Mouse (Mus musculus): ENCODE results near the gene Lif.

Lif gene

DNA sequence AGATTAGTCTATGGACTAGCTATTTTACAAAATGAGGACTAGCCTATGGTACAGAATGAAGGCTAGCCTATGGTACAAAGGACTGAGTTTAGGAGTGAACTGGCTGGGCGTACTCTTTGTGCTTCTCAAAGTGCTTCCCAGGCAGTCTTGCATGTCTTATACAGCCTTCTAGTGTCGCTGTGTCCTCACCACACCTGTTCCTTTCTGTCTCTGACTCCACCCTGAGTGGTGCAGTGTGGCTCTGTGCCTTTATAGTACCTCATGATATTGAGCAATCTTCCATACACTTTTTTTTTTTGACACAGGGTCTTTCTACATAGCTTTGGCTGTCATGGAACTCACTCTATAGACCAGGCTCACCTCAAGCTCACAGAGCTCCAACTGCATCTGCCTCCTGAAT lies 25.9 kb upstream of the Lif start:
- no peak for DNase-seq (ENCODE audit: low spot score)

DNA sequence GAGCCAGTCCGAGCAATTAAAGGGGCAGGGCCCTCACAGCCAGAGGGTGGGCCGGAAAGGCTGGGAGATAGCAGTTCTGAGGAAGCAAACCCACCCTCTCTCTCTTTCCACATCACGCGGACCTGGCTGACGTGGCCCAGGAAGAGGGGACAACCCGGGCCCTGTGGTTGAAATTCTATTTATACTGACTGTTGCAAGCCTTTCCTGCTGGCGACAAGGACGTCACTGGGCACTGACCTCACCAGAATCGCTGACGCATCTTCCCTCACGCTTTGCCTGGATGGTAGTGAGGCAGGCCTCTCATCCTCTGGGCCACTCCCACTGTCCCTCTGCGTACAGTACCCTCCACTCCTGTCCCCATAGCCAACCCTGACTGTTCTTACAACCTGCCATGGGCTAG lies 24.7 kb upstream of the Lif start:
- no peak for DNase-seq (ENCODE audit: low spot score)

DNA sequence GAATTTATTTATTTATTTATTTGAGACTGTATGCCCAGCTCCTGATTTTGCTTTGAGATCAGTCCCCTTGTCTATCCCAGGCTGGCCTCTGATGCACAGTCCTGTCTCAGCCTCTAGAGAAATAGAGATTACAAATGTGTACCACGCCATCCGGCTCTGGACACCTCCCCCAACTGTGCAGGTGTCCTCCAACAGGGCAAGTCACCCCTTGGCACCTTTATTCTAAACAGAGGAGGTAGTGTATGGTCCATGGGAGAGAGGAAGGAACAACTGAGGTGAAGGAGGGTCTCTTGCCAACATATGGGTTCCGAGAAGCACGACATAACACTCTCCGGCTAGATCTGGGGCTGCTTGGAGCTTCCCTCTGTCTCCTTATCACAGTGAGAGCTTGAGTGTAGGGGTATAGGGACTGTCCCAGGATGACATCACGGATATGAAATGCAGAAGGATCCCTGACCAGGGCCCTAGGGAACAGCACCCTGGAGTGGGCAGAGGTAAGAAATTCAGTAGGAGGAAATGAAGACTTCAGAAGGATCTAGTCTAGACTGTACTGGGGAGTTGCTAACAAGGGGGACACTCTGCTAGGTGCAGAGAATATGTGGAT lies 22.2 kb upstream of the Lif start:
- DNase-seq (ENCODE audit: low spot score) = no peak

DNA sequence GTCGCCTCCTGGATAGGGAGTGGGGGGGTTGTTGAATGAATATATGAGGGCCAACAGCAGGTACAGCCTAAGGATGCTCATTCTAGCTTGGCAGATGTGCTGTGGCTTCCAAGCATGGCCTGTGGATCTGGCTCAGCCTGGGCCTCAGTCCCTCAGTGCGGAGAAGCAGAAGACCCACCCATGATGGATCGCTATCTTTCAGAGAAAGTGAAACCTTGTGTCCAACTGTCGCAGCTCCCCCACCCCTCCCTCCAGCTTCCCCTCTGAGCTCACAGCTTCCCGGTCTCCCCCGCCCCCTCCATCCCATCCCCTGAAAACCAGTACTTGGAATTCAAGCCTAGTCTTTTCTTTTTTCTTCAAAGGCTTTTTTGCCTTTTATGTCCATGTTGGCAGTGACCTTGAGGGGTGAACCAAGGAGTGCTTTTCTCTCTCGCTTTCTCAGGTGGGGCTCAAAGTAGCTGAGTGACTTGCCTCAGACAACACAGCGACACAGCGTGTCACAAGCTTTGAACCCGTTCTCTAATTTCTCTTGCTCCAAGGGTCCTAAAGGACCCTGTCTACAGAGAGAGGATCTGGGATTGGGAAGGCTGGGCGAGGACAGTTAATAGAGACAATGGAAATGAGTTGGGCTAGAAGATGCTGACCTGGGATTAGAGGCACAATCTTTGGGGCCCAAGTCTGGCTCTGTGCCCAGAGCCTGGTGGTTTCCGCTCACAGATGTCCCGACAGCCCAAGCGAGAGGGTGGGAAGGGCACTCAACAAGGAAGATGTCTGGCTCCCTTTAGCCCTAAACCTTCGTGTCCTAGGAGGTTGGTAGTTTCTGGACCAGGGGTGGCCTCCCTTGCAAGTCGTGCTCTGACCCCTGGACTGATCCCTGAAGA lies 21.5 kb upstream of the Lif start, which contains the start of gene Osm:
Gene Osm (plus strand): TSS at position 756 of the 881 bp plus-strand sequence.
- no peak for DNase-seq (ENCODE audit: low spot score)

DNA sequence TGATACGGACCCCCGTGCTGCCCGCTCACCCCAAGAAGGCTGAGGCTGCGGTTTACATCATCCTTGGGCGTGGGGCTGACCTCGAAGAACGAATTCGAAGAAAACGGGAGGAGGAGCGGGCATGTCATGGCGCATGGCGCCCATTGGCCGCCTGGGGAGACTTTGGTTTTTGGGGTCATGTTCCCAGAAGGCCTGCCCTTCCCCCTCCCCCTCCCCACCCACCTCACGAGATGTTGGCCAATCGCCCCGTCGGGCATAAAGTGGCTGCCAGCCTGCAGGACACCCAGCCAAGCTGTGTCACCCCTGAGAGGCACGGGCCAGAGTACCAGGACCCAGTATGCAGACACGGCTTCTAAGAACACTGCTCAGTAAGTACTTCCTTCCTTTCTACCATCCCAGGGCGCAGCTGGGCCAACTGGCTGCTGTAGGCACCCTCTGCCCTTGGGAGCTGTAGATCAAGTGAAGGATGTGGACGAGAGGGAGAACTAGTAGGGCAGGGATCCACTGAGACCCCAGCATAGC lies 20.8 kb upstream of the Lif start:
- no peak for DNase-seq (ENCODE audit: low spot score)

DNA sequence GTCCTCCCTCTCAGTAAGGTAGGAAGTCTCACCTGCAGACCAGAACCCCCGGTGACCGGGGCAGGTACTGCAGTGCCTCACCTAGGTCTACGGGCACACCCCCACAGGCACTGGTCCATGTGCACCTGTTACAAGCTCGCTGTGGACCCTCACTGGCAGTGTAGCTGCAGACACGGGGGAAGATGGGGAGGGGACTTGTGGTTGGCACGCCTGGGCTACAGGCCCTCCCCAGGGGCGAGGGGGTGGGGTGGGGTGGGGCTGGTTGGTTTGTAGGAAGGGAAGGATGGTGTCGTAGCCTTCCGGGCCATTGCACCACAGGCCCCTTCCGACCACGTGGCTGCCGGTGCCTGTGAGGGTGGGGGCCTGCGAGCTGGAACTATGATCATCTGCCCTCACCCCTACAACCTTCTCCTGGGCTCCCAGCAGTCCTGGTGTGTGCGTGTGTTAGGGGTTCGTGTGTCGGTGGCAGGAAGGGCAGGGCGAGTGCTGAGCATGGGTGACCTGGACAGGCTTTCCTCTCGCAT lies 19.9 kb upstream of the Lif start:
- no peak for DNase-seq (ENCODE audit: low spot score)

DNA sequence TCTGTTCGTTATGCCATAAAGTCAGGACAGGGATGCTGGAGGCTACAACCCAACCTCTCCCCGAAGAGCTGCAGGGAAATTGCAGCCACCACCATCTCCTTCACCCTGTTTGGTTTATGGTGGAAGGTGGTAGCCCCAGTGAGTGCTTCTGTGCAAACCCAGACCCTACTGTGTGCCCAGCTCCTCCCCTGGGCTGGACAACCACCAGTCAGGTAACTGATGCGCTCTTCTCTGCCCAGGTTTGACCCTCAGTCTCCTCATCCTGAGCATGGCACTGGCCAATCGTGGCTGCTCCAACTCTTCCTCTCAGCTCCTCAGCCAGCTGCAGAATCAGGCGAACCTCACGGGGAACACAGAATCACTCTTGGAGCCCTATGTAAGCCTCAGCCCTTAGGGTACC lies 19.2 kb upstream of the Lif start:
- DNase-seq (ENCODE audit: low spot score) = no peak

DNA sequence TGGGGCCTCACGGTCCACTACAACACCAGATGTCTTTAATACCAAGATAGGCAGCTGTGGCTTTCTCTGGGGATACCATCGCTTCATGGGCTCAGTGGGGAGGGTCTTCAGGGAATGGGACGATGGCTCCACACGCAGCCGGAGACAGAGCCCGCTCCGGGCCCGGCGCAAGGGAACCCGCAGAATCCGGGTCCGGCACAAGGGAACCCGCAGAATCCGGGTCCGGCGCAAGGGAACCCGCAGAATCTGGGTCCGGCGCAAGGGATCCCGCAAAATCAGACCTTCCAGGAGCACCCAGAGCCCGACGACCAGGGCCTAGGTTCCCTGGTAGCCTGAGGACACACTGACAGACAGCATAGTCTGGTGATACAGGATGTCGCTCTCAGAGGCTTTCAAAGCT lies 17.7 kb upstream of the Lif start:
- DNase-seq (ENCODE audit: low spot score) = peak; percentile 40

DNA sequence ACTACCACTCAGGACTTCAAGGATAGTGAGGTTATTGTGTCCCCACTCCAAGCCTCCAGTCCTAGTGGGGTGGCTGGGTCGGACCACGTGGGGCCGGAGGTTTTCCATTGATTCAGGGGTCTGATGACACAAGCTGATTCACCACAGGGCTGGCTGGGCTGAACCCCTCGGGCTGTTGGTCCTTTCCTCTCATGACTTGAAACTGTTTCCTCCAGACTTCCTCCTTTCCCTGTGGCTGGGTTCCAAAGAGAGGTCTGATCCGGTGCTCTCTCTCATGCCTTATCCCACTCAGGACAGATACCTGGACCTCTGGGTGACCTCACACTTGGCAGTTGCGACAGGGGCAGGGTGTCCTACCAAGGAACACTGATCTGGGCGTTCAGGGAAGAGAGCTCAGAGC lies 17.2 kb upstream of the Lif start:
- DNase-seq (ENCODE audit: low spot score) = no peak

DNA sequence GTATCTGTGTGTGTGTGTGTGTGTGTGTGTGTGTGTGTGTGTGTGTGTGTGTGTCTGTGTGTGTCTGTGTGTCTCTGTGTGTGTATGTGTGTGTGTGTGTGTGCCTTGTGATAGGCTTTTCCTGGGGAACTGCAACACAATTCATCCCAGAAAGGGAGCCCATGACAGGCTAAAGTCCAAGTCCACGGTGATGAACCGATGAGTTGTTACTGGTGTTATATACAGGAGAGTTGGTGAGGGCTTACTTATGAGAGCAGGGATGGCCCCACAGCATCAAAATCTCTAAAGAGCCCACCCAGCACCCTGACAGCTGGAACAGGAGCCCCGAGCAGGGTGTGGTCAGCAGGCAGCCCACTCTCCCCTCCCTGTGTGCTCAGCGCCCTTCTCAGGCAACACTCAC lies 16.2 kb upstream of the Lif start:
- DNase-seq (ENCODE audit: low spot score) = no peak

DNA sequence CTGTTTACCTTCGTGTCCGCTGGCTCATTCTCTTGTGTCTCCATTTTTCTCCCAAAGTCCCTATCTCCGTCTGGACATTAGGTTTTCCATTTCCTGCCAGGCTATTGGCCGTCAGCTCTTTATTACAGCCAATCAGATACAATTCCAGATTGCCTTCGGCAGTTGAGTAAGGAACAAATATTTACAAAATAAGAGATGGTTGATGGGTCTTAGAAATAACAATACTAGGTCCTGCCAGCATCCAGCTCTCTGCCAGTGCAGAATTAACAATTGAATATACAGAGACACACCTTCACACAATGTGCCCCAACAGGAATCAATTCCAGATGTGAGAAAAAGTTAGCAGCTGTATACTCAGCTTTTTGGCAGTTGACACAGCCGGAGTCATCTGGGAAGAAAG lies 11.2 kb upstream of the Lif start:
- DNase-seq (ENCODE audit: low spot score) = no peak

DNA sequence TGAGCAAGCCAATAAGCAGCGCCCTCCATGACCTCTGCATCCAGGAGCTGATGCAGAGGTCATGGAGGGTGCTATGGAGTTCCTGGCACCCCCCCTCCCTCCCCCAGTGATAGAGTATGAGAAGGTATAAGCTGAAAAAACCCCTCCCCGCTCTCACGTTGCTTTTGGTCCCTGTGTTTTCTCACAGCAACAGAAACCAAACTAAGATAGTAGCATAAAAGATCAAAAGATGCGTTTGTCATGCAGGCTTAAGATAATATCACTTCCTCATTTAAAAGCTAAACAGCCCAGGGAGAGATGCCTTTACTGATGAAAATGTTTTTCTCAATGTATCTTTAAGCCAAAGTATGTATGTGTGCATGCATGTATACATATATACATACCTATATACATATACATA lies 10.7 kb upstream of the Lif start:
- DNase-seq (ENCODE audit: low spot score) = no peak

DNA sequence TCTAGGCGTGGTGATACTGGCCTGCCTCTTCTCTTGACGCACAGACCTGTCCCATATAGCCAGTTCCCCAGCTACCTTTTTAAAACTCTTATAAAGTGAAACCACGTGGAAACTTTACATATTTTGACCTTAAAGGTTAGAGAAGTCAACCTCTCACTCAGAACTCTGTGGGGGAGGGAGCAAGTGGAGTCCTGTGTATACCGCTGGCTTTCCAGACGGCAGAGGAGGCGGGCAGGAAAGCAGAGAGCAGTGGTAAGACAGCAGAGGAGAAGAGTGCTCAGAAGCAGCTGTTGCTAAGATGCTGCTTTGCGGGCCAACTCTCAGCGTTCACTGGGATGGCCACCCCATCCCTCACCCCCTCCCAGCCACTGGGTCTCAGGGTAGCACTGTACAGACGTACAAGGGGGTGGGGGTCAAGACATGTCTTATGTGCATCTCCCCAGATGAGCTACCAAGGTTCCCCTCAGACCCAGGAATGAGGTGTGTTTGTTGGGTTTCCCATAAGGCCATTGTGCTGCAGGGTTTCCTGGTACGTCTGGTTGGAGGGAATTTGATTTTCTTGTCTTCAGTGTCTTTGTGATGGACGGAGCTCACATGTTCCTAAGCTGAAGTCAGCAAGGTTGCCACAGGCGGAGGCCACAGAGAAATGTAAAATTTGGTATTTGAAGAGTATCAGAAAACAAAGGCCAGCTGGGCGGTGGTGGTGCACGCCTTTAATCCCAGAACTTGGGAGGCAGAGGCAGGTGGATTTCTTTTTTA lies 10.0 kb upstream of the Lif start:
- no peak for DNase-seq (ENCODE audit: low spot score)

DNA sequence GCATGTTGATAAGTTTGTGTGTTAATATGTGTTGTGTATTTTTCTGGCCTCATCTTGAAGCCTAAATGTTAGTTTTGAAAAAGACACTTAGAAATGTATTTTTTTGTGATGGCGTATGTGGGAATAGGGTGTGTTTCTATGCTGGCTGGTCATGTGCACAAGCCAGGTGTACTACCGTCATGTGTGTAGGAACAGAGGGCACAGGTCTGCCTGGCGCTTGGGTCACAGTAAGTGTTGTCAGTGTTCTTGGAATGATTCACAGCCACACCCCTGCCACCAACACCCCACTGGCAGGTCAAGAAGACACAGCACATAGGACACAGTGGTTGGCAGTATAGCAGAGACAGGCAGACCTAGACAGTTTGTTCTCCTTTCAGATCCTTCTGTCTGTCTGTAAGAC lies 8.2 kb upstream of the Lif start:
- no peak for DNase-seq (ENCODE audit: low spot score)

DNA sequence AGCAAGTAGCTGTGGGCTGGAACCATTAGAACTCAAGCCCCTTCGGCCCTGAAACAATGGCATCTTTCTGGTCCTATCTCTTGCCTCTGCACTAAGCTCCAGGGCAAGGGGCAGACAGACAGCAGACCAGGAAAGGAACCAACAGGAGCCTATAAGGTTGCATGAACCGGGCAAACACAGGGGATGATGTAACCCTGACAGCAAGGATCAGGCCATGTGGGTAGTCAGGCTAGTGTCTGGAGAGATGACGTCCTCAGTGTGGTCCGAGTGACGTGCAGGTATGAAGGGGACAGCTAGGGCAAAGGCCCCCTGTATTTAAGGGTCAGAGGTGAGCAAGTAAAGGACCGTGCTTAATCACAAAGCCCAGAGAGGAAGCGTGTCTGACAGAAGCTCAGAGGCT lies 7.1 kb upstream of the Lif start:
- DNase-seq (ENCODE audit: low spot score) = no peak

DNA sequence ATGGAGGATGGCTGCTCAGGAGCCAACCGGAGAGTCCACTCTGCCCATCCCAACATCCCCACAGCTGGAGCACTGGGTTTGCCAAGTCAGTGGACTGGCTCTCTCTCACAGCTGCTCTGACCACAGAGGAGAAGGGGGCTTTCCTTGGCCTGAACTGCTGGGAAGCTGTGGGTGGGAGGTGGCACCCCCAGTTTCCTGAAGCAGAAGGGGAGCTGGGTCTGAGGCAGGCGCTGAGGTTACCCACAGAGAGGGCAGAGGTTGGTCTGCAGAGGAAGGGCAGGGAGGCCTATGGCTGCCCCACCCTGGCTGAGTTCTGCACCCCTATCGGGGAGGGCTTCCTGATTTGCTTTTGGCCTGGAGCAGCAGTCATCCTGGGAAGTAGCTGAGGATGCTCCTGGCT lies 6.0 kb upstream of the Lif start:
- DNase-seq (ENCODE audit: low spot score) = no peak

DNA sequence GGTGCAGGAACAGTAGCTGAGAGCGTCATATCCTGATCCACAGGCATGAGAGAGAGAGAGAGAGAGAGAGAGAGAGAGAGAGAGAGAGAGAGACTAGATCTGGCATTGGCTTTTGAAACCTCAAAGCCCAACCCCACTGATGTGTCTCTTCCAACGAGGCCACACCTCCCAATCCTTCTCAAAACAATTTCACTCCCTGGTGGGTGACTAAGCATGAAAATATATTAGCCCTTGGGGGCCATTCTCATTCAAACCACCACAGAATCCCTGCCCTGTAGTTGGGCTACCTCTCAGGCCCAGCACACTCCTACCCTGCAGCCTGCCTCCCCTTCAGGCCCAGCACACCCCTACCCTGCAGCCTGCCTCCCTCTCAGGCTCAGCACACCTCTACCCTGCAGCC lies 4.5 kb upstream of the Lif start:
- no peak for DNase-seq (ENCODE audit: low spot score)

DNA sequence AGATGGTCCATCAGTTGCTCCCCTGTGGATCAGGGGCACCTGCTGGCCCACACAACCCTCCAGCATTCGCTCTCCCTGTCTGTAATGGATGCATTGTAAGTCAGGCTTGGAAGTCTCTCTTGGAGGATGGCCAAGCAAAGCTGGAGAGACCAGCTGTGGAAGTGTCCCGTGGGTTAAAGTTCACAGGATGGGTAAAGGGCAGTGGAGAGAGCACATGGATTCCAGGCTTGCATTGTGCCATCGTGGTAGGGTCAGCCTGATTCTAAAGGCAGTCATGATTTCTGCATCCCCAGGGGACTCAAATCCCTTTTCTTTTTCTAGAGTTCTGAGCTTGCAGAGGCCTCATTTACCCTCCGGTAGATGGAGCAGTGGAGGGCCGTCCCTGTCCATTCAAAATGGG lies 399 bp downstream of the Lif start:
- no peak for DNase-seq (ENCODE audit: low spot score)

DNA sequence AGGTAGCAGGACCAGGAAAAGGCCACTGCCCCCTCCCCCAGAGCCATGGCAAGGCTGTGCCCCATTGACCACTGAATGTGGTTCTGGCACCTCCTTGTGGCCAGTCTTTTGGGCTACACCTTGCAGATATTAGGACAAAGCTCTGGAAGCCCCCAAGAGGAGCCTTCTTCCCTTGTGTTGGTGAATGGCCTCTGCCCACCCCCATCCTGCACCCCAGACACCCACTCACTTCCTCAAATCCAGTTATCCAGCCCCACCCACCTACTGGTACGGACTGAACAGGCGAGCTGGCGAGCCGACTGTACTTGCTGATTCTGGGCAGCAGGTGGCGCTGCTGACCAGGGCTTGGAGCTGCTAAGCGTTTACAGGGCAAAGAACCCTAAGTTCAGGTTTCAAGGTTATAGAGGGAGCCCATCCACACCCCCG lies 1.3 kb downstream of the Lif start:
- peak; percentile 90 for DNase-seq (ENCODE audit: low spot score)

DNA sequence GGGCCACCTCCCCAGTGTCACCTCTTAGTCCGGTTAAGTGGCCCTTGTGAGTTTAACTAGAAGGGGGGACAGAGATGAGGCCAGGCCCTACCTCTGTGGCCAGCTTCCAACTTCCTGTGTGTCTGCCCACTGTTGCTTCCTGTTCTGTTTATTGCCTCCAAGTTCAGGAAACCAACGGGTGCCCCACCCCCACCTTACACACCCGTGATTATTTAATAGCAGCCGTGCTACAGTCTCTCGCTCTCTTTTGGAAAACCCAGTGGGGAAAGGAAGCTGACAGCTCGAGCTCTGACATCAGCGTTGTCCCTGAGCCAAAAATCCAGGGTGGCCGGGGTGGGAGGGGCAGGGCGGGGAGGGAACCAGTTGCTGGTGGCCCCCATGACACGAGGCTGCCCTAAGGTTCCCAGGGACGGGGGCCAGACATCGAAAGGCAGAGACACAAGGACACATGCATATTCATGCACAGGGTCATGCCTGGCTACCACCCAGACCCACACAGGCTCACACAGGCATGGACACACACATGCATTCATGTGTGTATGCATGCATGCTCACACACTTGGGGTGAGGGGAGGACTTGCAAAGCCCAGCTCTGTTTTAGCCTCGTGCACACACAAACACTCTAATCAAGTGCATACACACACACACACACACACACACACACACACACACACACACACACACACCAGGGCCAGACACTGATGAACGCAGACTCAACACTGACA lies 3.3 kb downstream of the Lif start:
- peak; percentile 70 for DNase-seq (ENCODE audit: low spot score)

DNA sequence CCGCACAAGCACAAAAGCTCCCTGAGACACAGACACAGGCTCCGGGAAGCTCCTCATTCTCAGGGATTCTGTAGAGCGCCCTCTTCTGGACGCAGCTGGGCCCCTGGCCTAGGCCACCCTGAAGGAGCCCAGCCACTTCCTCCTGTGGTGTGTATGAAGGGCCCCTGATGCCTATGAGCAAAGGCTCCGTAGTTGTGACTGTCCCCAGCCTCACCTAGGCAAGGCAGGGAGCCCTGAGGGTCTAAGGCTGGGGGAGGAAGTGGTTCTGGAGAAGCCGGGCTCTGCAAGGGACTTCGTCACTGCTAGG lies 3.8 kb downstream of the Lif start:
- DNase-seq (ENCODE audit: low spot score) = peak; percentile 86

DNA sequence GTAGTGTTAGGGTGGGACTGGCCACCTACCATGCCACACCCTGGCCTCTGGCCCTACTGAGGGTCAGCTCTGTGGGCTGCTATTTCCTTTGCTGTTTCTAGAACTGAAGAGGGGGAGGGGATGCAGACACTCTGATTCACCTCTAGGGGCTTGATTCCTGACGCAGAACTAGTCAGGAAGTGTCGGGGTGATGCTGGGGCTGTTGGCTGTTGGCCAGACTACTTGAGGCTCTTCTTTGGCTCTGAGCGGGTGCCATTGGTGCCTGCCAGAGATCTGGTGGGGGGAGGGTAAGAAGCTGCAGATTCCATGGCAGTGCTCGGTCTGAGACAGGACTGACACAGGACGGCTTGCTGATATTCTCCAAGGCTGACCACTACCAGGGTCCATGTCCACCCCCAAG lies 4.6 kb downstream of the Lif start:
- peak; percentile 71 for DNase-seq (ENCODE audit: low spot score)

Data from testis, postnatal 10 days (tissue).